Mouse (Mus musculus) c-Kit-positive CD71-negative TER-119-negative erythroid progenitor cells, embryonic 14.5 days (primary cell): ENCODE results near the gene Btg1.

Experiments
- DNase-seq: peaks from one replicate; pipeline ENCODE4 v3.0.0-alpha.2; 2013; ENCODE audit warnings: low read depth

Btg1 gene

DNA sequence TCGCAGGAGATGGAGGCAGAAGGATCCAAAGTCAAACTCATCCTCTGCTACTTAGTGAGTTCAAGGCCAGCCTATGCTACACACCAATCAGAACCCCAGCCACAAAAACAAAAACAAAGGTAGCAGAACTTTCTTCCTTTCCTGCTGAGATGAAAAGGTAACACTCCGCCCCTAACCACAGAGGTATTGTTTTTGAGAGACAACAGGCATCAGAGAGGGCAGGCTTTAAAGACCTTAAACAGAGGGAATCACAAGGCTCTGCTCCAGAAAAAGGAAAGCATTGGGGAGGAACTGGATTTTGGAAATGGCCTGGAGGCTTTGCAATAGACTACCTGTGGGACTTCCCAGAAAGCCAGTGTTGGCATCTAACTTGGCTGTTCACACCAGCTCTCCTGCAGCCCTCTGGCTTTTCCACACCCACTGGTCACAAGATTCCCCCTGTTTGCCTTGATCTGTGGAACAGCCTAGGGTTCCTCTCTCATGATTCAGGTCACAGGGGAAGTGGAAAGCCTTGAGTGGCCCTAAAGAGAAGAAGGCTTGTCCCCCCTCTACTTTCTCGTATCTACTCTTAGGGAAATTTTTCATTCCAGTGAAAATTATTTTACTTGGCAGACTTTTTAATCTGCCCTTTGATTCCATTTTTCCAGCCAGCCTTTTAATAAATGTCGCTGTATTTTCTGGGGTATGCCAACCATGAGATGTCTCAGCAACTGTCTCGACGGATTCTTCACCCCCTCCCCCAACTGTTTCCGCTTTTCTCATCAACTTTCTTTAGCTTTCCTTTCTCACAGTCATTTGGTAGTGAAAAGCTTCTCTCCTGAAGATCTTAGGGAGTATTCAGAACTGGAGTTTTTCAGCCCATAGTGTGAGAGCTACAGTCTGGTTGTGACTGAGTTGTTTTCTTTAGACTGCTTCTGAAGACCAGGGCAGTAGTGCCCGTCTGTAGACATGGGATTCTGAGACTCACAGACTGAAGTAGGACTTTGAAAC lies 7.2 kb upstream of the Btg1 start:
- DNase-seq = no peak

DNA sequence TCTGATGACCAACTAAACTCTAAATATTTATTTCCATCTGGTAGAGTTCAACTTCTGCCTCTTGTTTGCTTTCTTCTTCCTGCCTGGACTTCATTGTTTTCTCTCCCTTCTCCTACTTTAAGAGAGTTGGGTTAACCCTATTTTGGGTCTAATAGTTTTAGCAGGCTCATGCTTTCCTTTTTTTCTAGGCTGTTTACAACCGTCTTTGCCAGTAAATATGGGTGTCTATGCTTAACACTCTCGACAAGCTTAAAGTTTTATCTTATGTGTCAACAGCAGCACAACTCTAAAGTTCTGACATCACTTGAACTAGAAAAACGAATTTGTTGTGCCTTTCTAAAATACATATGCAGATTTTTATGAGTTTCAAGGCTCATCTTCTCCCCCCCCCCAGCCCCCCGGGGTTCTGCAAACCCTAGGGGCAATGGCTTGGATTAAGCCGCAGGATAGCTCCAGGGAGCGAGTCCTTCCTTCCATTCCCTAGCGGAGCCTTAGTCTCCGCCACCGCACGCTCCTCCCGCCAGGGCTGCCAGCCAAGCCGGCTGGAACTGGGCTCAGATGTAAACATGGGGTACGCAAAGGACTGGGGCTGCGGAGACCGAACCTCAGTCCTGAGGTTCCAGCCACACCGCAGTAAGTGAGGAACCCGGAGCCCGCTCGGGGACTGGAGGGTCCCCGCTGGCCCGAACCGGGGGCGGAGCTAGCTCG lies 651 bp upstream of the Btg1 start:
- no peak for DNase-seq

DNA sequence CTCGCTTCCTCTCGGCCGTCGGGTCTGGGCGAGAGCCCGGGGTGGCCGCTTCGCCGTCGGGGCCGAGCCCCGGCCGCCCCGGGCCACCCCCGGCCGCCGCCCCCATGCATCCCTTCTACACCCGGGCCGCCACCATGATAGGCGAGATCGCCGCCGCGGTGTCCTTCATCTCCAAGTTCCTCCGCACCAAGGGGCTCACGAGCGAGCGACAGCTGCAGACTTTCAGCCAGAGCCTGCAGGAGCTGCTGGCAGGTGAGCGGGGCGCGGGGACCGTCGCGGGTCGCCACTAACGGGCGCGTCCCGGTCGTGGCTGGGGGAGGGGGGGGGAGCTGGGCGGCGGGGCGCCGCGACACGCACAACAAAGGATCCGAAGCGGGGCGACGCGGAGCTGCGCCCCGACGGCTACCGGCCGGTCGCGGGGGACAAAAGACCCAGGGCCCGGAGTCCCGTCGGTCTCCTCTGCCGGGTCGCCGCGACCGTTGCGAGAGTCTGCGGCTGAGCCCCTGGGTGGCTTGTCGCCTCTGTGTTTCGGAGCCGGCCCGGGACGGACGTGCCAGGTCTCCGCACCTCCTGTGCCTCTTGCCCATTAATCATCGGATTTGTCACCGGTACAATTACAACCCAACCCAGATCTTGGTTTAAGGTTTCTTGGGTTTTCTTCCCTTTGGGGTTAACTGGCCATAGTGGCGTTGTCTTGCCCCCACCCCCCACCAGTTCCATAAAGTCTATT lies 580 bp downstream of the Btg1 start:
- DNase-seq = no peak

DNA sequence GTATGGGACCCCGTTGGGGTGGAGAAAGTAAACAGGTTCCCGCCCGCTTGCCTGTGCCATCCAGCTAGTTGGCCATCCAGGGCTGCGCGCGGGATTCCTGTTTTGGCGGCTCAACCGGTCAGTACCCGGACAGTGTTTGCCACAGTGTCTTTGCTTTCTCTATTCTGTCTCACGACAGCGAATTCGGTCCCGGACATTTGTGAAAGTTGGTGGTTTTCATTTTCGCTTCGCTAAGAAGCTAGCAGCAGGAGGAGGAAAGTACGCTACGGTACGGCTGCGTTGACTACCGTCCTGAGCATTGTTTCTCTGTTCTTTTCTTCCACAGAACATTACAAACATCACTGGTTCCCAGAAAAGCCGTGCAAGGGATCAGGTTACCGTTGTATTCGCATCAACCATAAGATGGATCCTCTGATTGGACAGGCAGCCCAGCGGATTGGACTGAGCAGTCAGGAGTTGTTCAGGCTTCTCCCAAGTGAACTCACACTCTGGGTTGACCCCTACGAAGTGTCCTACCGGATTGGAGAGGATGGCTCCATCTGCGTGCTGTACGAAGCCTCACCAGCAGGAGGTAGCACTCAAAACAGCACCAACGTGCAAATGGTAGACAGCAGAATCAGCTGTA lies 1.3 kb downstream of the Btg1 start:
- DNase-seq = no peak

DNA sequence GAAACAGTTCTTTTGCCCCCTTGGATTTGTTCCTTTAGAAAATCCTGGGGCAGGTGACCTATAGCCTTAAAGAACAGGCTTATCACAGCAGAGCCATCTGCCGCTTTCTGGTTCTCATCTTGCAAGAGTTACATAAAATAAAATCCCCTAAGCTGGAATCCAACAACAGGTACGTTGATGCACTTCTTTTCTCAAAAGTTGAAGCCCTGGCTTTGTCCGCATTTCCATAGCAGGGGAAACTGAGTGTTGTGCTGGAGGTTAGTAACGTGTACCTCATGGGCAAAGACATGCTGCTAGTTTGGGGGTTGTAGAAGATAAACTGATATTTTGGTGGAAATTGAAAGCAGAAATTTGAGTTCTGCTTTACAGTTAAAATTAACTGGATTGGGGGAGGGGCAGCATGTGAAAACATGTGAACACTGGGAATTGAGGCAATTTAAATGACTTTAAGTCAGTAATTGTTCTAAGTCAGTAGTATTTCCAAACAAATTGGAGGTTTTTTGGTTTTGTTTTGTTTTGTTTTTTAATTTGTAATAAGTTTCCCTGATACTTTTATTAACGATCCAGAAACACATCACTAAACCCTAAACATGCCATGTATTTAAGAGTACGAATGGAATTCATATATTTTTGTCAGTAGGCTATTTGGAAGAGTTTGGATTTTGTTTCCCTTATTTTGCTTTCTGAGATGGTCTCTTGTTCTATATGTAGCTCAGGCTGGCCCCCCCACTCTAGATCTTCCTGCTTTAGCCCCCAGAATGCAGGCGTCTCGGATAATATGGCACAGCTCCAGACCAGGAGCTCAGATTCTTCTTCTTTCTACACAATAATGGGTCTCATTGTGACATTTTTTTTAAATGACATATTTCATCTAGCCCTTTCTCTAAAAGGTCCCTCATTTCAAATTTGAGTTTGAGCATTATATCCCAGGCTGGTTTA lies 3.4 kb downstream of the Btg1 start:
- DNase-seq = no peak

DNA sequence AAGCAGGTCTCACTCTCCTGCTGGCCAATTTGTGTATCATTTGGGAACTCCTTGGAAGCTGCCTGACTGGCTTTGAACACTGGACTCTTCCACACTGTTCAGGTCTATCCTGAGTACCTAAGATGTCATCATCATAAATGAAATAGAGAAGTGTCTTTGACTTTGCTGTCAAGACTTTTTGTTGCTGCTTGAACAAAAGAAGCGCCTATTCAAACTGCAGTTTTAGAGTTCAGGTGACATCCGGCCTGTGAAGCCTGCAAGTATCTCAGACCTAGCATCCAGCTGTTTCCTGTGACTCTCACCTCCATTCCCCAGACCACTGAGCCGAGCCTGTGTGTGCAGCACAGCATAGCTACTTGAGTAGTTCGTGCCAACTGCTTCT lies 4.1 kb downstream of the Btg1 start:
- DNase-seq = no peak

DNA sequence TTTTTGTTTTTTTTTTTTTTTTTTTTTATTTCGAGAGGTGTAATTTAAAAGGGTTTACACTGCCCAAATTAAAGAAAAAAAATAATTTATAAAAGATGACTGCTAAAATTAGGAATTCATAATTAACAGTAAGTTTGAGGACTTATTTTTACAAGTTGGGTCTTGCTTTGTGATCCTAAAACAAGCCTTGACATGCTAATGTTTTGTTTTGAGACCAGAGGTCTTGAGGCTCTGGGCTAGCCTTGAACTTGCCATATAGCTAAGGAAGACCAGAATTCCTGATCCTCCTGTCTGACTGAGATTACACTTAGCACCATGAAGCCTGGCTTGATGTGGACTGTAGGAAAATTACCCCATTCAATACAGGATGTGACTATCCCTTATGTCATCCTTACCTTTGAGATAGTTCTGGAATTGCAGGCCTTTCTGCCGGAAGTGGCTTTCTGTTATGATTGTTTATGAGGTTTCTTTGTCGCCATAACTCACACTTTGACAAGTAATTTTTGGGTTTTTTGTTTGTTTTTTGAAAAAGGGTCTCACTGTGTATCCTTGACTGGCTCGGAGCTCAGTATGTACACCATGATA lies 4.6 kb downstream of the Btg1 start:
- DNase-seq = no peak

DNA sequence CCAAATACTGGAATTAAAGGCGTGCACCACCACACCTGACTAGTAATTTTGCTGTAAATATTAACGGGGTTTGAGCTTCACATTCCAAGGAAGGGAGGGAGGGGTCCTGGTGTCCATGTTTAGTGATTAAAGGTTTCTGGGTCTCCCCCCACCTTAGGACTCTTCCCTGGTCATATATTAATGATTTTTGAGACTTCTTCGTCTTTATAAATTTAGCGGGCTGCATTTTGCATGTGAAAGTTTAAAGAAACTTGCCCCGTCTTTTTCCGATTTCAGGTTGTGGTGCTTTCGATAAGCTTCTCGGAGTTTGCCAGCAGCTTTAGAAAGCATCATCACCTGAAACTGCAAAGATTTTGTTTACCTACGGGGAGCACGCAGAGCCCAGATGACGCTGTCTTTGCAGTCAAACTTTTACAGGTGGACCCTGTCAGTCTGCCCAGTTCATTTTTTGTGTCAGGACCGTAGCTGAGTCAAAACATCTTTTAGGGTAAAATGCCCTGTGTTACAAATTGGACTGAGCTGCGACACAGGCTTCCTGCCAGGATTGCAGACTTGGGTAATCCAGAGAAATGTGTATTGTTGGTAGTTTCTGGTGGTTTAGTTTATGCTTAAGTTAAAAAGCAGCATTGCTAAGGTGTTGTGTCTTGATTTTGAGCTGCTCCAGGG lies 5.3 kb downstream of the Btg1 start:
- DNase-seq = no peak

DNA sequence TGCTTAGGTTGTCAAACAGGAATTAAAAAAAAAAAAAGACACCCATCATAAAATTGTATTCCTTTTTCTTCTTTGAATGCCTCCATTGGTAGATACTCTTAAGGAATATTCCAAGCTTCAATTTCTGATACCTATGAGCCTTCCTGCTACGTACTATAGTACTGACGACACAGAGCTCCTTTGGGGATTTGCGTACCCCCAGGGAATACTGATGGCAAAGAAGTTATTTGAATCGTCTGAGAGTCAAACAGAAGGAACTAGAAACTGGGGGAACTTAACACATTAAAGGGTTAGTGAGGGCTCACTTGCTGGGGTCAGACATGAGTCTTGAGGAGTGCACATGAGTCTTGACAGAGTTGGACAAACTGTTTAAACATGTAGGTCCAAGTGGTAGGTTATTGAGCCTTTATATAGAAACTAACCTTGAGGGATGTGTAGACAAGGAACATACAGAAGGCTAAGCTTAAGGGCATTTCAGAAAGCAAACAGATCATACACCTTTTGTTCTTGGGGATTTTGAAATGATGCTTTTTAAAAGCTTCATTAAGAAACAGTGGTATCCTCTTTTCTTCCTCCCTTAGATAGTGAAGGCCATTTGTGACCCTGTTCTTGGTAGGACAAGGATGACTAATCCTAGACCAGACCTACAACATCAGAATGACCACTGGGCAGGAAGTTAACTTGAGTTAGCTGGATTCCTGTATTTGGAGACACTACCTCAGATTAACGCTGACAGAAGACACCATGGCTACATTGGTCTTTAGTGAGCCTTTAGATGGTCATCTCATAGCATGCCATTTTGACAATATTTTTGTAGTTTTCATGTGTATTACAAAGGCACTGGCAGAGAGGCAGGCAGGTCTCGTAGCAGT lies 6.2 kb downstream of the Btg1 start:
- no peak for DNase-seq

DNA sequence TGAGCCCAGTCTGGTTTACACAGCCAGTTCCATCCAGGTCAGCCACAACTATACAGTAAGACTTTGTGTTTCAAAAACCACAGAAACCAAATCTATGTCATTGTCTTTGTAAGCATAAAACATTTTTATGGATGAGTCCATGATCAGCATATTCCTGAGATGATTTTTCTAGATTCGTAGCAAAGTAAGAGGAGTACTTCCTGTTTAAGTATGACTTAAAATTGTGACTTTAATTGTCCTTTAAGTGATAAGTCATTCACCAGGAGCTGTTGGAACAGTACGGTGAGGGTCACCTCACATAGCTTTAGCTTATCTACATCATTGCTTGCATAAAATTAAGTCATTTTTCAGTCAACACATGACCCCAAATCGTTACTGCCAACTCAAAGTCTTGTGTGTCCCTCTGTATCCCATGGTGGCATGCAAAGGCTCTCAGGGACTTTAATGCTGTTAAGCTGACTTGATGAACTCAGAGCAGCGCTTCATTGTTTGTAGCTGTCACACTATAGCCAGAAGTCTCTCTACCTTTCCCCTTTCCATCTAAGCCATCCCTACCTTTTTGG lies 6.9 kb downstream of the Btg1 start:
- DNase-seq = no peak

DNA sequence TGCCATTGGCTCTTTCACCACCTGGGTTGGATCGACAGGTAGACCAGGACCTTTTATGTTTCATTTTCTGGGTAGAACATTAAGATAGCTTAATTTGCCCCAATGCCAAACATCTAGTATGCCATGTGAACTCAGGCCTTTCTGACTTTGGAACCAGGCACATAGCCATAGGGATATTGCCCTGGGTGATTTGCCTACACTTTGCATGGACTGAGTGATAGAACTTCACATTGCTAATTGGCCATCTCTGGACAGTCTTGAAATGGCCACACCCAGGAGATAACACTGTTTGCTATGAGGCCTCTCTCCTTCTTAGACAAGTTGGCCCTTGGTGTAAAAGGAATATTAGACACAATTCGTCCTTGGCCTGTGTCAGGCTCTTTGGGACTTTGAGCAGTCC lies 7.6 kb downstream of the Btg1 start:
- DNase-seq = no peak

DNA sequence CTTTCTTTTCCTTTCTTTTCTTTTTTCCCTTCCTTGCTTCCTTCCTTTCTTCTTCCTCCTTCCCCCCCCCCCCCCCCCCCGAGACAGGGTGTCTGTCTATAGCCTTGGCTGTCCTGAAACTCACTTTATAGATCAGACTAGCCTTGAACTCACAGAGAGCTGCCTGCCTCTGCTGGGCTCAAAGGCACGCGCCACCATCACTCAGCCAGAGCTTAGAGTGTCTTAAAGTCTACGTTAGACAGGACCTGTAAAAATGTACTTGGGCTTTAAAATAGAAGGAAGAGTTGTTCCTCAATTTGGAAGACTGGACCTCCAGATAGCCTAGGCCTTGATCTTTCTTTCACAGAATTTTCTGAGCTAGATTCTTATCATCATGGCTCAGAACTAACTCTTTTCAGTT lies 8.3 kb downstream of the Btg1 start:
- no peak for DNase-seq

DNA sequence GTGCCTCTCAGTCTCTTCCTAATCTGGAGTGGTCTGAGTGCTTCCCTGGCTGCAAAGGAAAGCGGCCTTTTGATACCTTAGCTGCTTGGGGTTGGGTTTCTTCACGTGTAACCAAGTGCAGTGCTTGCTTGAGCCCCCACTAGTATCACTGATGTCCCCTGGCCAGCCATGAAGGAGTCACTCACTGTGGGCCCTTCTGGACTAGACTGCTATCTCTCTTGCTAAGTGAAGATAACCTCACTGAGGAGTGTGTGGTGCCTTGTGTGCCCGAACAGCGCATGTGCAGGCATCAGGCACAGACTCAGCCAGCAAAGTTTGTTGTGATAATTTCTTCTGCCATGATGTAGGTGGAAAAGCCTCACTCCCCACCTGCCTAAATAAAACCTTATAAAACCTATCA lies 8.9 kb downstream of the Btg1 start:
- no peak for DNase-seq

DNA sequence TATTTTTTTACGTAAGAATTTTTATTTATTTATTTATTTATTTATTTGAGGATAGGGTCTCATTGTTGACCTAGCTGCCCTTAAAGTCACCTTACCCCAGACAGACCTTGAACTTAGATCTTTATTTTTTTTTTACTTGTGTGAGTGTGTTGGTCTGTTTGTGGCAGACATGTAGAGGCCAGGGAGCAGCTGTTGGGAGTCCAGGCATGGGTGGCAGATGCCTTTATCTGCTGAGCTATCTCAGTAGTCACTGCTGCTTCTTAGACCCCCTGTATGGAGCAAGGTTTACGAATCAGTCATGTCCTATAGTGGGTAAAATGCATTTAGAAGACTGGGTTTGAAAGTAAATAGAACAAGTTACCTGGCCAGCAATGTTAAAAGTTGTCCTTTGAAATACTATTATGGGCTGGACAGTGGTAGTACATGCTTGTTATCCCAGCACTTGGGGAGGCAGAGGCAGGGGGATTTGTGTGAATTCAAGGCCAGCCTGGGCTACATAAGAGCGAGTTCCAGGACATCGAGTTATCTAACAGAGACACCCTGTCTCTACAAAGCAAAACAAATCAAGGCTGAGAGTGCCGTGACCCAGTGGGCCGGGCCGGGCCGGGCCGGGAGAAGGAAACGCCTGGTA lies 9.4 kb downstream of the Btg1 start:
- DNase-seq = no peak

DNA sequence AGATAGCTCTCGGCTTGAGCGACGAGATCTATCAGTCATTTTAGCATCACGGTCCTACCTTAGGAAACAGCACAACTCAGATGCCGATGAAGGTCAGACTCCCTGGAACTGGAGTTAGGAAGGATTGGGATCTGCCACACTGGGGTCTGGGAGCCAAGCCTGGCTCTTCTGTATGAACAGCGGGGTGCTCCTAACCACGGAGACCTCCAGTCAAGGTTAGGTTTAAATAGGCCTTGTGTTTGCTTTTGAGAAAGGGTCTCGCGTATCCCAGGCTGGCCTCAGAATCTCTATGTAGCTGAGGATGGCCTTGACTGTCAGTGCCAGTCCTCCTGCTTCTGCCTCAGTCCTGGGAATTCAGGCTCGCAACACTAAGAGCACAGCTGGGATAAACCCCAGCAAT lies 10.5 kb downstream of the Btg1 start:
- no peak for DNase-seq

DNA sequence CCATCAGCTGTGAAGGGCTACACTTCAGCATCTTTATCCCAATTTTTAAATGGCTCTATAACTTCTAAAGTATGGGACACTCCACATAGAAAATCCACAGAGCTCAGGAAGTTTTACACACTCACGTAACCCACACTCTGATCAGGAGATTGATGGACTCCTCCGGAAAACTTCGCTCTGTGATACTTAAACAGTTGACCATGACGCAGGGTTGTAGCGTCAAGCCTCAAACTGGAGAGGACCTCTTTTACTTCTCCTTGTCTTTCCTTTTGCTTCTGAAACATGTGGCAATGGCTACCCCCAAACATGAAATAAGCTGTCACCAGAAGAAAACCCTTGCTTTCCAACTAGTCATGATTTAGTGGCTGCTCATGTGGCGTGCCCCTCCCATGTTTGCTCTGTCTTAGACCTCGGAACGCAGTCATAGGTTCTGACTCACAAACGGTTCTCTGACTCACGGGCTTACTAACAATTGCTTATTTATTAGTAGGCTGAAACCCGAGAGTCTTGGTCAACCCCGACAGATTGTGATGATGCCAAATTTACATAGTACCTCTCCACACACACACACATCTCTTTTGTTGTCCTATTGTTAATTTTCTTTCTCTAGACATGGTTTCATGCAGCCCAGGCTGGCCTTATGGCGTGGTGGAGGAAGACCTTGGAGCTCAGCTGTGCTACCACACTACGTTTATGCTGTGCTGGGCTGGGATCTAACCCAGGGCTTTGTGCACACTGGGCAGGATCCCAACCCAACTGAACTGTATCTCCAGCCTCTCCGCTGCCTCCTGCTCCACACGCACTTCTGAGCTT lies 11.5 kb downstream of the Btg1 start:
- no peak for DNase-seq

DNA sequence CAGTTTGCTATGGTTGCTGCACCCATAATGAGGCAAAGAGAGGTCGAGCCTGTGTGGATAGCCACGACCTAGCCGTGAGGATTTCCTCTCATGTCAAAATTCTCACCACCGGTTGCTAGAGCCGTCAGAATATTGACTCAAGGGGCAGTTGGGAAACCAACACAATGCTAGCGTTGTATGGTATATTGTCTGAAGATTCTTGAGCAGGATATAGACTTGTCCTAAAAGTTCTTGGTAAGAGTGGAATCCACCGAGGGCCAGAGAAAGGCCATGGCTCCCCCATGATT lies 12.1 kb downstream of the Btg1 start:
- no peak for DNase-seq

DNA sequence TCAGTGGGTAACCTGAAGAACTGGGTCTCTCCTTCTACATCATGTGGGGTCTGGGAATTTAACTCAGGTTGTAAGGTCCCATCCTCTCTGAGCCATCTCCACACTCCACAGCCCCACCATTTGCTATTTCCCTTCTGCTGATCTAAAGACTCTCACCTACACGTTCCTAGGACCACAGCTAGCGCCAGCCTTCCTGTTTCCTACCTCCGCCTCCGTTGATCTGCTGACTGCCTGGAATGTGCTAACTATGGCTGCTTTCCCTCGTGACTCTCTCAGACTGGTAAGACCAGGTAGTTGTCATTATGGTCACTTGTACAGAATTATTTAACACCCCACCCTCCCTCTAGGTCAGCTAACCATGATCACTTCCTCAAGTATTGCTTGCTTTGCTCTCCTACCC lies 13.3 kb downstream of the Btg1 start:
- DNase-seq = no peak
